Mouse (Mus musculus) stomach, postnatal 0 days (tissue): ENCODE results near the gene Samd4b. TPM values are rescaled to one million over a fixed set of nuclear protein-coding genes. Genes with fewer than 3 reads are reported as not detected.
A peak's percentile ranks its signal among the peaks of the same experiment; 100 is the strongest.

Experiments used
- ATAC-seq: fragments of 200-750 bp; cut with Nextera tagmentation; 2 replicates; pipeline ENCODE4 v1.8.0; 2017; ENCODE audit not compliant: low FRiP score, low TSS enrichment
- DNase-seq: peaks from one replicate; pipeline ENCODE4 v3.0.0-alpha.2; 2016; ENCODE audit warnings: low spot score
- H3K27ac ChIP-seq: fragments of 300-500 bp; sonication (generic); replicated peaks from 2 replicates; pipeline ENCODE4 v1.5.1; 2014; ENCODE audit warnings: mild to moderate bottlenecking, control low read depth
- H3K27me3 ChIP-seq: fragments of 300-500 bp; sonication (generic); 2 replicates; pipeline ENCODE4 v1.6.1; 2014; ENCODE audit warnings: low read length; ENCODE audit not compliant: control insufficient read depth, insufficient read depth
- H3K36me3 ChIP-seq: fragments of 300-500 bp; sonication (generic); 2 replicates; pipeline ENCODE4 v1.6.1; 2014; ENCODE audit warnings: low read length, mixed read lengths; ENCODE audit not compliant: control insufficient read depth, insufficient read depth
- H3K4me1 ChIP-seq: fragments of 300-500 bp; sonication (generic); replicated peaks from 2 replicates; pipeline ENCODE4 v1.6.1; 2014; ENCODE audit warnings: antibody characterized with exemption; ENCODE audit not compliant: control insufficient read depth, insufficient read depth
- H3K4me2 ChIP-seq: fragments of 300-500 bp; sonication (generic); replicated peaks from 2 replicates; pipeline ENCODE4 v1.6.1; 2014; ENCODE audit warnings: low read depth, mild to moderate bottlenecking, control low read depth, moderate library complexity
- H3K4me3 ChIP-seq: fragments of 300-500 bp; sonication (generic); 2 replicates; pipeline ENCODE4 v1.5.1; 2014; ENCODE audit warnings: low read depth, low read length, control low read depth
- H3K9ac ChIP-seq: fragments of 300-500 bp; sonication (generic); 2 replicates; pipeline ENCODE4 v1.6.1; 2014; ENCODE audit warnings: mild to moderate bottlenecking, low read length, control low read depth, mixed read lengths
- H3K9me3 ChIP-seq: fragments of 300-500 bp; sonication (generic); 2 replicates; pipeline ENCODE4 v1.6.1; 2016; ENCODE audit warnings: low read length; ENCODE audit not compliant: control insufficient read depth
- CTCF ChIP-seq: IDR thresholded peaks from 2 replicates; pipeline ENCODE4 v1.5.1; 2016; ENCODE audit warnings: antibody characterized with exemption, low read depth, mild to moderate bottlenecking, moderate library complexity
- EP300 ChIP-seq: optimal IDR thresholded peaks from 2 replicates; pipeline ENCODE3; 2016; ENCODE audit warnings: antibody characterized with exemption
- WGBS: fragments of 180-500 bp; shearing (Covaris S2); extraction: QIAGEN DNeasy Blood & Tissue Kit; methylation state at CpG from one replicate; pipeline ENCODE4 v1.1.7; 2014; 5-methylcytosine and 5-hydroxymethylcytosine counted together
- polyA plus RNA-seq: library from polyadenylated mRNA; unstranded; fragments of >200 nt; fragmentation: Nextera tagmentation; extraction: Ambion mirVana; gene quantifications from 2 replicates; pipeline ENCODE4 v1.2.1, GENCODE M21; 2015

Gene Samd4b
- polyA plus RNA-seq, 1 experiment from 2014 or later = 9.8 TPM

DNA sequence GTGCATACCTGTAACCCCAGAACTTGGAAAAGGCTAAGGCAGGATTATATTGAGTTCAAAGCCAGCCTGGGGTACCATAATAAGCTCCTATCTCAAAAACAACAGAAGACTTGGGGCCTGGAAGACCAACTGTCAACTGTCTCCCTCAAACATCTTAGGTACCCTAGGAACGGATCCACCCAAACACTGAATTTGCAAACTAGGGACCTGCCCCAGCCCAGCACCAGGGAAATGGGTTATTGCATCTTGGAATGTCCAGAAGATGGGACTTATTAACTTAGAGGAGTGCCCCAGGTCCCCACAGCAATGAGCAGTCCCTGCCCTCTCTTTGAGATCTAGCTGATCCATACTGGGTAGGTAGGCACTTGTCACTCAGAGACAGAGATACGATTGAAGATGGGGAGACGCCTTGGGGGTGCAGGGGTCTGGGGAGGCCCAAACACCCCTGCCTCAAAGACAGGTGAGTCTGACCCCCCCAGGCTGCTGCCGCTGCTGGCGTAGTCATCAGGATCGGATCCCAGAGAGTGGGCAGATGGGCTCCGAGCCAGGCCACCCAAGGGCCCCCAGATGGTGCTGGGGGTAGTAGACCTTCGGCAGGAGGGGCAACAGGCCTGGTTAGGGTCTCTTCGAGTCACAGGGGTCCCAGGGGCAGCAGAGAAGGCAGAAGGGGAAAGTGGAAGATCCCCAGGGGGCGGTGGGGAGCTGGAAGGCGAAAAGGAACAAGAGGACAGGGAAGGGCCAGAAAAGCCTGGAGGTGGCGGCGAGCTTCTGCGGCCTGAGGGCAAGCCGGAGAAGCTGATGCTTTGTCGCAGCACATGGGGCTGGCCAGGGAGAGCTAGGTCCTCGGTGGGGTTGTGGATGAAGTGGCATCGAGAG lies 220.5 kb downstream of the Samd4b start:
- Histone ChIP-seq H3K27ac (peak overlapping the region; percentile 100), H3K4me1 (0 out of 2 replicates have a peak, but pooled peaks cover 6% of the 10 kb centered on the region), H3K4me2 (peak overlapping the region; percentile 95), H3K36me3 (peaks cover 7% of the 10 kb centered on the region; the same call in 1 of the 2 replicates), H3K27me3 (no peaks in the 10 kb centered on the region), H3K4me3 (peak overlapping the region; percentile 88), H3K9ac (peak overlapping the region; percentile 98), H3K9me3 (no peaks in the 10 kb centered on the region)
- TF ChIP-seq CTCF (peak; percentile 33; the same call in 1 of the 2 replicates), EP300 (no peak)
- ATAC-seq (no peak), DNase-seq (peak; percentile 52)
- WGBS = 37% methylated on average over 18 of the region's 18 CpGs

DNA sequence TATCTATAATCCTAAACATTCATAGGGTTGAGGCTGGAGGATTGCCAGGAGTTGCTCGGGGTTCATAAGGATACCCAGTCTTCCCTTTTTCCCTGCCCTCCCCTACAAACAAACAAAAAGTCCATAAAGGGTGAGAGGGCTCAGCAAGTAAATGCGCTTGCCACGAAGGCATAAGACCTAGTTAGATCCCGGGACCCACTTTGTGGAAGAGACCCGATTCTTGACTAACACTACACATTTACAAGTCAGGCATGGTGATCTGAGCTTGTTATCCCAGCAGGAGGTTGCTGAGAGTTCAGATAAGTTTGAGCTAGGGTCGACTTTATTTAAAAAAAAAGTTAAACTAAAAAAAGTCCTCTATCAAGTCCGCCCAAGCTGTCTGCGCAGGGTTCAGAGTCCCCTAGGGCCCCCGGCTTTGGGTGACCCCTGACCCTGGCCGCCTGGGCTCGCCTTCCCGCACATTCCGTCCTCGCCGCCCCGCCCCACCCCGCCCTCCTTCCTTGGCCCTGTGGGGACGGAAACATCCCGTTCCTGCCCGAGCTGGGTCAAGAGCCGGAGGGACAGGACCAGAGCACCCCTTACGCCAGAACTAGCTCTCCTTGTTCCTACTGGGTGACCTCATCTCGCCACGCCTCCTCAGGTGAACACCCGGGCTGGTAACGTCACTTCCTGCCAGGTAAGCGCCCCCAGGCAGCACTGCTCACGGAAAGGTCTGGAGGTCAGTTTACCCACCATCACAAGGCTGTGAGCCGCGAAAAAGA lies 221.8 kb downstream of the Samd4b start:
- Histone ChIP-seq H3K9me3 (no peaks in the 10 kb centered on the region), H3K27ac (peak overlapping the region; percentile 100), H3K36me3 (peaks cover 7% of the 10 kb centered on the region; the same call in 1 of the 2 replicates), H3K4me3 (peak overlapping the region; percentile 88), H3K9ac (peak overlapping the region; percentile 98), H3K4me1 (0 out of 2 replicates have a peak, but pooled peaks cover 6% of the 10 kb centered on the region), H3K27me3 (no peaks in the 10 kb centered on the region), H3K4me2 (peak overlapping the region; percentile 95)
- under 1% methylated on average over 30 of the region's 30 CpGs for WGBS
- ATAC-seq = peak; percentile 46
- peak; percentile 39 for TF ChIP-seq EP300
- TF ChIP-seq CTCF = no peak
- peak; percentile 95 for DNase-seq

- DNase-seq = peak; percentile 95
These were observed 222.6 kb downstream of the Samd4b start for GRCm38 (mm10) chr7:28375176-28375921.

DNA sequence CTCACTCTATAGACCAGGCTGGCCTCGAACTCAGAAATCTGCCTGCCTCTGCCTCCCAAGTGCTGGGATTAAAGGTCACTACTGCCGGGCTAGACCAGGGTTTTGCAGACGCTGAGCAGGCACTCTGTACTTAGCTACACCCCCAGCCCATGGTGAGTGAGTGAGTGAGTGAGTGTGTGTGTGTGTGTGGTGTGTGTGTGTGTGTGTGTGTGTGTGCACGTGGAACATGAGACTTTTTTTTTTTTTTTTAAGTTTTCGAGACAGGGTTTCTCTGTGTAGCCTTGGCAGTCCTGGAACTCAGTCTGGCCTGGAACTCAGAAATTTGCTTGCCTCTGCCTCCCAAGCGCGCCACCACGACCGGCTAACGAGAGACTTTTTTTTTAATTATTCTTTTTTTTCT lies 223.3 kb downstream of the Samd4b start:
- Histone ChIP-seq H3K9me3 (no peaks in the 10 kb centered on the region), H3K36me3 (peaks cover 7% of the 10 kb centered on the region; the same call in 1 of the 2 replicates), H3K4me1 (0 out of 2 replicates have a peak, but pooled peaks cover 3% of the 10 kb centered on the region), H3K9ac (peak overlapping the region; percentile 71; the same call in 1 of the 2 replicates), H3K27me3 (no peaks in the 10 kb centered on the region), H3K27ac (peak overlapping the region; percentile 100), H3K4me2 (peak overlapping the region; percentile 95; the same call in 1 of the 2 replicates), H3K4me3 (no peak overlapping the region)
- DNase-seq = no peak
- no peak for ATAC-seq
- 63% methylated on average over 10 of the region's 10 CpGs for WGBS
- TF ChIP-seq EP300 (no peak), CTCF (no peak)

More at GRCm38 (mm10) chr7:28375176-28375921, 222.6 kb downstream of the Samd4b start:
- Histone ChIP-seq H3K27me3 (no peaks in the 10 kb centered on the region), H3K36me3 (peaks cover 7% of the 10 kb centered on the region; the same call in 1 of the 2 replicates), H3K4me3 (peak overlapping the region; percentile 88), H3K4me2 (peak overlapping the region; percentile 95), H3K4me1 (0 out of 2 replicates have a peak, but pooled peaks cover 5% of the 10 kb centered on the region), H3K9me3 (no peaks in the 10 kb centered on the region), H3K27ac (peak overlapping the region; percentile 100), H3K9ac (peak overlapping the region; percentile 98)
- WGBS = 1% methylated on average over 35 of the region's 36 CpGs
- peak; percentile 49 for ATAC-seq
- no peak for TF ChIP-seq CTCF
- TF ChIP-seq EP300 = no peak

DNA sequence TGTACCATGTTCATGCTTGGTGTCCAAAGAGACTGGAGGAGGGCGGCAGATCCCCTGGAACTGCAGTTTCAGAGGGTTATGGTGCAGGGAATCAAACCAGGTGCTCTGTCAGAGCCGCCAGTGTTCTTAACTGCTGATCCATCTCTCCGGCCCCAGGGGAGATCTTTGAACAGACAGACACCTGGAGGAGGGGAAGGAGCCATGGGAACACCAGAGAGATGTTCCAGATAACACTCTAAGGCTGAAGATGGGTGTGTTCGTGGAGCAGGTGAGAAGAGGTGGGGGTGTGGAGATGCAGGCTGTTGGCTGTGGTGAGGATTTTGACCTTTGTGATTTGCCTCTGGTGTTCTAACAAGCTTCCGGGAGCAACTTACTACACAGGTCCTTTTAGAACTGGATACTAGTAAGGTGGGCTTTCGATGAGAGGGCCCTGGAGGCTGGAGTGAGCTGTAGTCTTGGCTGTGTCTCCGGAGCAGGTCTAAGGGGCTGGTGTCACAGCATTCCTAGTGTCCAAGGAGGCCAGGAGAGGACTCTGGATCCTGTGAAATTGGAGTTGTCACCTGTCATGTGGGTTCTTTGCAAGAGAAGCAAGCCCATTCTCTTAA lies 224.0 kb downstream of the Samd4b start:
- Histone ChIP-seq H3K9ac (no peak overlapping the region), H3K4me3 (no peak overlapping the region), H3K4me2 (no peak overlapping the region), H3K27ac (peak overlapping the region; percentile 100), H3K4me1 (no peaks in the 10 kb centered on the region), H3K36me3 (peaks cover 7% of the 10 kb centered on the region; the same call in 1 of the 2 replicates), H3K9me3 (no peaks in the 10 kb centered on the region), H3K27me3 (no peaks in the 10 kb centered on the region)
- TF ChIP-seq CTCF (no peak), EP300 (no peak)
- DNase-seq = no peak
- no peak for ATAC-seq
- 76% methylated on average over 7 of the region's 7 CpGs for WGBS
